Comparison of ENCODE assay signal across 7 mouse cellular contexts in genomic region chr5:134098976-134099375, GRCm38 (mm10). TPM values are rescaled to one million over a fixed set of nuclear protein-coding genes. Genes with fewer than 3 reads are reported as not detected.
DNase-seq lines count a peak whose midpoint lies in the region; ATAC-seq lines count a peak whose summit lies in the region.

No protein-coding gene starts in this region.

- ATAC-seq in embryonic facial prominence, embryonic 11.5 days (replicated peaks; ENCODE audit: insufficient number of reproducible peaks, low FRiP score, low TSS enrichment, low read depth) = peak; percentile 38
- peak; percentile 62 for ATAC-seq in midbrain, embryonic 12.5 days (ENCODE audit: low FRiP score, low read depth)

- H3K4me3 ChIP-seq in embryonic facial prominence, embryonic 11.5 days (ENCODE audit: low read depth, low read length) = peak overlapping the region; percentile 78
- H3K4me3 ChIP-seq in midbrain, embryonic 12.5 days = peak overlapping the region; percentile 84

- DNase-seq in urinary bladder, adult 2 months (ENCODE audit: low spot score) = peak; percentile 29
- no peak for DNase-seq in urinary bladder, postnatal 25 days (ENCODE audit: low spot score)
- DNase-seq in embryonic facial prominence, embryonic 11.5 days (ENCODE audit: low spot score) = no peak
- peak; percentile 44 for DNase-seq in heart, postnatal 4 days
- DNase-seq in layer of hippocampus, adult 9-11 months = peak; percentile 45
- DNase-seq in testis, postnatal 10 days (ENCODE audit: low spot score) = peak; percentile 76

- under 1% methylated on average over 17 of the region's 17 CpGs for WGBS in embryonic facial prominence, embryonic 11.5 days
- under 1% methylated on average over 17 of the region's 17 CpGs for WGBS in midbrain, embryonic 12.5 days

- no peak overlapping the region for H3K27ac ChIP-seq in embryonic facial prominence, embryonic 11.5 days (replicated peaks; ENCODE audit: low read depth, low read length)
- peak overlapping the region; percentile 68 for H3K27ac ChIP-seq in midbrain, embryonic 12.5 days (replicated peaks)

- H3K9ac ChIP-seq in embryonic facial prominence, embryonic 11.5 days (replicated peaks; ENCODE audit: low read length) = peak overlapping the region; percentile 78
- H3K9ac ChIP-seq in midbrain, embryonic 12.5 days (replicated peaks) = peak overlapping the region; percentile 69

- H3K4me1 ChIP-seq in embryonic facial prominence, embryonic 11.5 days (ENCODE audit: control insufficient read depth, insufficient read depth, low read length) = no peaks in the 10 kb centered on the region
- peaks cover 34% of the 10 kb centered on the region for H3K4me1 ChIP-seq in midbrain, embryonic 12.5 days

- peak overlapping the region; percentile 92 for H3K4me2 ChIP-seq in embryonic facial prominence, embryonic 11.5 days (ENCODE audit: low read depth, low read length)
- peak overlapping the region; percentile 87 for H3K4me2 ChIP-seq in midbrain, embryonic 12.5 days (replicated peaks)

- H3K27me3 ChIP-seq in embryonic facial prominence, embryonic 11.5 days (ENCODE audit: control insufficient read depth, insufficient read depth, low read length) = no peaks in the 10 kb centered on the region
- H3K27me3 ChIP-seq in midbrain, embryonic 12.5 days = no peaks in the 10 kb centered on the region

- H3K9me3 ChIP-seq in embryonic facial prominence, embryonic 11.5 days (replicated peaks; ENCODE audit: control insufficient read depth, low read length) = no peaks in the 10 kb centered on the region
- H3K9me3 ChIP-seq in midbrain, embryonic 12.5 days = no peaks in the 10 kb centered on the region

- no peaks in the 10 kb centered on the region for H3K36me3 ChIP-seq in embryonic facial prominence, embryonic 11.5 days (replicated peaks; ENCODE audit: control insufficient read depth, insufficient read depth, low read depth, low read length)
- H3K36me3 ChIP-seq in midbrain, embryonic 12.5 days = no peaks in the 10 kb centered on the region

RNA-seq across cellular contexts. Expression of gene Castor2, which starts 0.5 kb away (rescaled TPM):
- polyA plus RNA-seq in urinary bladder, adult 2 months (2012; rRNA removed) = 6.5 and 10.3 TPM in 2 replicates
- 8.4 and 9.2 TPM in 2 replicates for polyA plus RNA-seq in embryonic facial prominence, embryonic 11.5 days (2014; fragmentation: Nextera tagmentation; extraction: Ambion mirVana)
- 10 to 100 TPM; 15.9 to 16.8 TPM for total RNA-seq in heart, postnatal 4 days (2021)
- 20.6 and 20.9 TPM in 2 replicates for polyA plus RNA-seq in midbrain, embryonic 12.5 days (2016; fragmentation: Nextera tagmentation; extraction: Ambion mirVana)

Comparison
In these comparisons a context has a peak if more than half of its experiments do, and no peak if none do; other contexts are left out.
1. DNase-seq: peak in urinary bladder, adult 2 months (single experiment), heart, postnatal 4 days (single experiment), layer of hippocampus, adult 9-11 months (single experiment) and testis, postnatal 10 days (single experiment); none in urinary bladder, postnatal 25 days (single experiment) and embryonic facial prominence, embryonic 11.5 days (single experiment).